Mouse (Mus musculus): ENCODE measurements around the gene Cat. TPM values are rescaled to one million over a fixed set of nuclear protein-coding genes. Genes with fewer than 3 reads are reported as not detected.

The Cat gene
- total RNA-seq, 2 experiments from 2014 or later, result 102 to 103 TPM

Other genes with a start within 250 kb of the Cat start
- under 1 TPM in 1 of 2 experiments, not detected in 1; 0.13 TPM for gene Ehf, start 181.9 kb downstream of the Cat start, total RNA-seq (2021)
- not detected for gene Elf5, start 73.5 kb downstream of the Cat start, total RNA-seq (2021)
- gene Abtb2, start 81.2 kb upstream of the Cat start, total RNA-seq (2021), result 10 to 100 TPM; 31.8 to 36.0 TPM

Measured in gastrocnemius, postnatal 4 days (tissue).